Mouse (Mus musculus): ENCODE data around the gene Olfr1284.
"Not testable (repeated sequence)": the region's sequence is repeated elsewhere in the genome, so short reads cannot be mapped to it uniquely, and the experiment has no call there.

The Olfr1284 gene

DNA sequence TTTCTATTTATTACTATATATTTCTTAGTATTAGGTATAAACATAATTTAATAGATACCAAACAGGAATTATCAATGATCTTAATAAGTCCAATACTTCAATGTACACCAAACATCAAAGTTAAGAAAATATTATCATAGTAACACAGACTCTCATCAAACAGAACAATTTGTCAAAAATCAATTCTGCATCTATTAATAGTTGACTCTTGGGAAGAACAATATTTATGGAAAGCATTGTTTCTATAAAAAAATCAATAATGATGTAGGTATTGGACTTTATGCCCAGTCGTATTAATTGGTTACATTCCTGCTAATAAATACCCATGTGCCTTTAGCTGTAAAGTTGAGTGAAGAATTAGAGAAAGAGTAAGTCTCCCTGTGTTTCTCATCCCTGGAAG, at the start of gene Olfr1284:
Olfr1284 (plus strand) TSS at position 301 of the 400 bp plus-strand sequence.
- DNase-seq, result no peak

DNA sequence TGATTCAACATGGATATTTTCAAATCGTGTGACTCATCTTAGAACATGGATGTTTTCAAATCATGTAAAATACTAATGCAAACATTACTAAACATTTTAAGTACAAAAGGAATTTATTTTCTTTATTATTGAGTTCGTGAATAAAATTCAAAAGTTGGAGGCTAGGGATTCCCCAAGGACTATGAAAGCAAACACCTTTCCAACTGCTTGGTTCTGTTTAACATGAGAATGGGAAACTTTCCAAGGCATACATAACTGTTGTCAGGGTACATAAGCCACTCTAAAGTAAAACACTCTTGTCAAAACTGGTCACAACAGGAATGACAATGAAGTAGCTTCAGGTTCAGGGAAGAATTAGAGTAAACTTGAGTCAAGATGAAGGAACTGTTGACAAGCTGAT, 49.1 kb upstream of the Olfr1284 start, which contains the start of gene Olfr1281:
Olfr1281 (plus strand) TSS at position 301 of the 400 bp plus-strand sequence.
- DNase-seq, result no peak

DNA sequence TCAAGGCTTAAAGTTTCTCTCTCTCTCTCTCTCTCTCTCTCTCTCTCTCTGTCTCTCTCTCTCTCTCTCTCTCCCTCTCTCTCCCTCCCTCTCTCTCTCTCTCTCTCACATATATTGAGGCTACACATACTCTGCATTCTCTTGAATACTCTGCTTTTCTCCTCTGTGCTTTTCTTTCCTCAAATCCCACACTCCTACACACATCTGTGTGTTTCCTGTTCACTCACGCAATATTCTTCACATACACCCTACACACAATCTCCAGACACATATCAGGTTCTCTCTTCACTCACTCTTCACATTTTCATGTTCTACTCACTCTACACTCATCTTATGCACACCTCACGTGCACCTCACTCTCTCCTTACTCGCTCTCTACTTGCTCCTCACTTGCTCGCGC, 41.6 kb upstream of the Olfr1284 start:
- DNase-seq, result not testable (repeated sequence)

DNA sequence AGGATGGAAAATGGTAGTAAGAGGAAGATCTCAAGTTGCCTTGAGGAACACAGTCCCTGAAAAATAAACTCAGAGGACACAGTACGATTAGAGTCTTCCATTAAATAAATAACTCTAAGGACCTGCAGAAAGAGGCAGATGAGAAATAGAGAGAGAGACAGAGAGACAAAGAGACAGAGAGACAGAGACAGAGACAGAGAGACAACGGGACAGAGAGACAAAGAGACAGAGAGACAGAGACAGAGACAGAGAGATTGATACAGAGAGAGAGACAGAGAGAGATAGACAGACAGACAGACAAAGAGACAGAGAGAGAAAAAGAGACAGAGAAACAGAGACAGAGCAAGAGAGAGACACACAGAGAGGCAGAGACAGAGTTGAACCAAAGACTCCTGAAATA, 39.3 kb upstream of the Olfr1284 start, which contains the start of gene Olfr1282:
Olfr1282 (minus strand) TSS at position 101 of the 400 bp plus-strand sequence.
- DNase-seq, result no peak

DNA sequence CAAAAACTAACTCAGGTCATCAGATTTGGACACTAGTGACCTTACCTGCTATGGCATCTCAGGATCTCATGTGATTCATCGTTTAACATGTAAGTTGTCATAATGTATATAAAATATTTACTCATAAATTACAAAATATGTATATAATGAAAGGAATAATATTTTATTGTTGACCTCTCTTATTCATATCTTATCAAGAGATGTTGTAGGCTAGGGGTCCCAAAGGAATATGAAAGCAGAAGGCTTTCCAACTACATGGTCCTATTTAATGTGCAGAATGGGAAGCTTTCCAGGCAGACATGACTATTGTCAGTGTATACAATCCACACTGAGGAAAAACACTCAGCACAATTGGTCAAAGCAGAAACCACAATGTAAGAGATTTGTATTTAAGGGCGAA, 8.8 kb upstream of the Olfr1284 start, which contains the start of gene Olfr1283:
Olfr1283 (plus strand) TSS at position 301 of the 400 bp plus-strand sequence.
- DNase-seq, result no peak

DNA sequence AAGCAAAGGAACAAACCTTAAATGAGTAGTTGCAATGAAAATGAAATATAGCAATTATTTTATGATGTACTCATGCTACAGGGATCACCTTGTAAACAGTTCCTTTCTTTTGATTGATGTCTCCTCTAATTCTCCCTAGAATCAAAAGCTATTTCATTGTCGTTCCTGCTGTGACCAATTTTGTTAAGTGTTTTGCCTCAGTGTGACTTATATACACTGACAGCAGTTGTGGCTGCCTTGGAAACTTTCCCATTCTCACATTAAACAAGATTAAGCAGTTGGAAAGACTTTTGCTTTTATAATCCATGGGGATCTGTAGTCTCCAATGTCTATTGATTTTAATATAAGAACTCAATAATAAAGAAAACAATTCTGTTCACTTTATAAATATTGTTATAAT, 47.6 kb downstream of the Olfr1284 start, which contains the start of gene Olfr1286:
Olfr1286 (minus strand) TSS at position 185 of the 400 bp plus-strand sequence.
- DNase-seq, result no peak

Data from thymus, postnatal 36 days (tissue).